Mouse (Mus musculus): ENCODE results near the gene Prmt7. TPM values are rescaled to one million over a fixed set of nuclear protein-coding genes. Genes with fewer than 3 reads are reported as not detected.

The Prmt7 gene
- polyA plus RNA-seq, 1 experiment from 2014 or later = 56.4 TPM

GRCm38 (mm10) chr8:106263928-106264327, 53.2 kb downstream of the Prmt7 start:
- no peak overlapping the region for H3K4me3 ChIP-seq (replicated peaks)
- H3K27ac ChIP-seq = no peak overlapping the region
- ATAC-seq (ENCODE audit: insufficient number of reproducible peaks, insufficient read depth, low FRiP score, low TSS enrichment, low read depth) = no peak
- H3K36me3 ChIP-seq = peaks cover 10% of the 10 kb centered on the region
- 81% methylated on average over 4 of the region's 4 CpGs for WGBS
- no peaks in the 10 kb centered on the region for H3K9me3 ChIP-seq
- no peaks in the 10 kb centered on the region for H3K4me1 ChIP-seq (replicated peaks)
- no peaks in the 10 kb centered on the region for H3K27me3 ChIP-seq
- H3K4me2 ChIP-seq = no peak overlapping the region
- no peak overlapping the region for H3K9ac ChIP-seq (replicated peaks)

- Histone ChIP-seq H3K4me3 (replicated peaks) (no peak overlapping the region), H3K27me3 (no peaks in the 10 kb centered on the region), H3K9ac (replicated peaks) (no peak overlapping the region), H3K9me3 (no peaks in the 10 kb centered on the region), H3K27ac (no peak overlapping the region), H3K36me3 (no peaks in the 10 kb centered on the region), H3K4me1 (replicated peaks) (peaks cover 6% of the 10 kb centered on the region), H3K4me2 (no peak overlapping the region)
- no peak for ATAC-seq (ENCODE audit: insufficient number of reproducible peaks, insufficient read depth, low FRiP score, low TSS enrichment, low read depth)
- WGBS = 84% methylated on average over 17 of the region's 17 CpGs
Observed at GRCm38 (mm10) chr8:106265398-106265797, 54.7 kb downstream of the Prmt7 start.

GRCm38 (mm10) chr8:106268710-106269346, 58.1 kb downstream of the Prmt7 start:
- peaks cover 18% of the 10 kb centered on the region for H3K4me1 ChIP-seq (replicated peaks)
- no peaks in the 10 kb centered on the region for H3K27me3 ChIP-seq
- no peak for ATAC-seq (ENCODE audit: insufficient number of reproducible peaks, insufficient read depth, low FRiP score, low TSS enrichment, low read depth)
- no peak overlapping the region for H3K4me2 ChIP-seq
- no peaks in the 10 kb centered on the region for H3K9me3 ChIP-seq
- H3K36me3 ChIP-seq = no peaks in the 10 kb centered on the region
- no peak overlapping the region for H3K4me3 ChIP-seq (replicated peaks)
- WGBS = 58% methylated on average over 5 of the region's 5 CpGs
- H3K9ac ChIP-seq (replicated peaks) = no peak overlapping the region
- no peak overlapping the region for H3K27ac ChIP-seq

GRCm38 (mm10) chr8:106270804-106271203, 60.1 kb downstream of the Prmt7 start:
- ATAC-seq (ENCODE audit: insufficient number of reproducible peaks, insufficient read depth, low FRiP score, low TSS enrichment, low read depth) = 0 out of 2 replicates have a peak, but pooled peaks have one; percentile 11
- Histone ChIP-seq H3K4me3 (replicated peaks) (no peak overlapping the region), H3K9me3 (no peaks in the 10 kb centered on the region), H3K27me3 (no peaks in the 10 kb centered on the region), H3K36me3 (no peaks in the 10 kb centered on the region), H3K27ac (0 out of 2 replicates have a peak overlapping the region, but pooled peaks have one; percentile 60), H3K9ac (replicated peaks) (no peak overlapping the region), H3K4me2 (no peak overlapping the region), H3K4me1 (replicated peaks) (peaks cover 18% of the 10 kb centered on the region)
- 17% methylated on average over 5 of the region's 5 CpGs for WGBS

- Histone ChIP-seq H3K4me2 (no peak overlapping the region), H3K9me3 (no peaks in the 10 kb centered on the region), H3K4me3 (replicated peaks) (no peak overlapping the region), H3K27ac (no peak overlapping the region), H3K27me3 (no peaks in the 10 kb centered on the region), H3K4me1 (replicated peaks) (peaks cover 18% of the 10 kb centered on the region), H3K9ac (replicated peaks) (no peak overlapping the region), H3K36me3 (no peaks in the 10 kb centered on the region)
- WGBS = 63% methylated on average over 4 of the region's 4 CpGs
- no peak for ATAC-seq (ENCODE audit: insufficient number of reproducible peaks, insufficient read depth, low FRiP score, low TSS enrichment, low read depth)
Observed at GRCm38 (mm10) chr8:106271378-106271777, 60.6 kb downstream of the Prmt7 start.

GRCm38 (mm10) chr8:106273468-106273867, 62.7 kb downstream of the Prmt7 start:
- Histone ChIP-seq H3K9me3 (no peaks in the 10 kb centered on the region), H3K27me3 (no peaks in the 10 kb centered on the region), H3K4me3 (replicated peaks) (no peak overlapping the region), H3K4me2 (no peak overlapping the region), H3K4me1 (replicated peaks) (peaks cover 18% of the 10 kb centered on the region), H3K9ac (replicated peaks) (no peak overlapping the region), H3K27ac (no peak overlapping the region), H3K36me3 (no peaks in the 10 kb centered on the region)
- ATAC-seq (ENCODE audit: insufficient number of reproducible peaks, insufficient read depth, low FRiP score, low TSS enrichment, low read depth) = no peak
- 86% methylated on average over 3 of the region's 3 CpGs for WGBS

GRCm38 (mm10) chr8:106276709-106277317, 66.1 kb downstream of the Prmt7 start:
- Histone ChIP-seq H3K9ac (replicated peaks) (no peak overlapping the region), H3K27me3 (no peaks in the 10 kb centered on the region), H3K4me3 (replicated peaks) (no peak overlapping the region), H3K4me1 (replicated peaks) (no peaks in the 10 kb centered on the region), H3K9me3 (no peaks in the 10 kb centered on the region), H3K27ac (no peak overlapping the region), H3K4me2 (no peak overlapping the region), H3K36me3 (no peaks in the 10 kb centered on the region)
- 89% methylated on average over 5 of the region's 5 CpGs for WGBS
- ATAC-seq (ENCODE audit: insufficient number of reproducible peaks, insufficient read depth, low FRiP score, low TSS enrichment, low read depth) = no peak

- no peaks in the 10 kb centered on the region for H3K27me3 ChIP-seq
- H3K9me3 ChIP-seq = no peaks in the 10 kb centered on the region
- H3K9ac ChIP-seq (replicated peaks) = no peak overlapping the region
- H3K4me2 ChIP-seq = no peak overlapping the region
- no peak for ATAC-seq (ENCODE audit: insufficient number of reproducible peaks, insufficient read depth, low FRiP score, low TSS enrichment, low read depth)
- no peaks in the 10 kb centered on the region for H3K36me3 ChIP-seq
- H3K27ac ChIP-seq = no peak overlapping the region
- H3K4me1 ChIP-seq (replicated peaks) = no peaks in the 10 kb centered on the region
- WGBS = 84% methylated on average over 11 of the region's 11 CpGs
- no peak overlapping the region for H3K4me3 ChIP-seq (replicated peaks)
Observed at GRCm38 (mm10) chr8:106278367-106279042, 67.8 kb downstream of the Prmt7 start.

- H3K36me3 ChIP-seq = no peaks in the 10 kb centered on the region
- H3K9ac ChIP-seq (replicated peaks) = no peak overlapping the region
- H3K9me3 ChIP-seq = no peaks in the 10 kb centered on the region
- no peak for ATAC-seq (ENCODE audit: insufficient number of reproducible peaks, insufficient read depth, low FRiP score, low TSS enrichment, low read depth)
- H3K4me2 ChIP-seq = no peak overlapping the region
- 38% methylated on average over 5 of the region's 5 CpGs for WGBS
- H3K27me3 ChIP-seq = no peaks in the 10 kb centered on the region
- no peaks in the 10 kb centered on the region for H3K4me1 ChIP-seq (replicated peaks)
- H3K4me3 ChIP-seq (replicated peaks) = no peak overlapping the region
- no peak overlapping the region for H3K27ac ChIP-seq
Observed at GRCm38 (mm10) chr8:106280154-106280553, 69.4 kb downstream of the Prmt7 start.

- Histone ChIP-seq H3K36me3 (no peaks in the 10 kb centered on the region), H3K4me1 (replicated peaks) (no peaks in the 10 kb centered on the region), H3K4me2 (no peak overlapping the region), H3K9ac (replicated peaks) (no peak overlapping the region), H3K4me3 (replicated peaks) (no peak overlapping the region), H3K9me3 (no peaks in the 10 kb centered on the region), H3K27me3 (no peaks in the 10 kb centered on the region), H3K27ac (no peak overlapping the region)
- WGBS = 27% methylated on average over 4 of the region's 4 CpGs
- ATAC-seq (ENCODE audit: insufficient number of reproducible peaks, insufficient read depth, low FRiP score, low TSS enrichment, low read depth) = no peak
Observed at GRCm38 (mm10) chr8:106280844-106281243, 70.1 kb downstream of the Prmt7 start.

GRCm38 (mm10) chr8:106287445-106287844, 76.7 kb downstream of the Prmt7 start:
- Histone ChIP-seq H3K4me1 (replicated peaks) (0 out of 2 replicates have a peak, but pooled peaks cover 3% of the 10 kb centered on the region), H3K9me3 (no peaks in the 10 kb centered on the region), H3K9ac (replicated peaks) (no peak overlapping the region), H3K27me3 (no peaks in the 10 kb centered on the region), H3K27ac (no peak overlapping the region), H3K36me3 (no peaks in the 10 kb centered on the region), H3K4me2 (no peak overlapping the region), H3K4me3 (replicated peaks) (no peak overlapping the region)
- 35% methylated on average over 2 of the region's 2 CpGs for WGBS
- ATAC-seq (ENCODE audit: insufficient number of reproducible peaks, insufficient read depth, low FRiP score, low TSS enrichment, low read depth) = no peak

Measured in limb, embryonic 12.5 days (tissue).